Mouse (Mus musculus) right cerebral cortex, postnatal 4 days (tissue): ENCODE results near the gene Sptlc2.

Experiments used
- DNase-seq: peaks from one replicate; pipeline ENCODE4 v3.0.0-alpha.2; 2022

The Sptlc2 gene

GRCm38 (mm10) chr12:87393447-87394145, 5.4 kb upstream of the Sptlc2 start:
- DNase-seq, result no peak

GRCm38 (mm10) chr12:87391355-87391754, 3.2 kb upstream of the Sptlc2 start:
- DNase-seq, result no peak

- no peak for DNase-seq
Measured at GRCm38 (mm10) chr12:87389231-87389630, 1.1 kb upstream of the Sptlc2 start.

- DNase-seq, result peak; percentile 30
Measured at GRCm38 (mm10) chr12:87387171-87388121, 709 bp downstream of the Sptlc2 start.

- DNase-seq, result no peak
Measured at GRCm38 (mm10) chr12:87385051-87385450, 3.1 kb downstream of the Sptlc2 start.

GRCm38 (mm10) chr12:87381380-87381682, 6.8 kb downstream of the Sptlc2 start:
- no peak for DNase-seq

- DNase-seq, result no peak
Measured at GRCm38 (mm10) chr12:87380586-87381379, 7.4 kb downstream of the Sptlc2 start.

- DNase-seq, result no peak
Measured at GRCm38 (mm10) chr12:87379496-87379895, 8.7 kb downstream of the Sptlc2 start.

- no peak for DNase-seq
Measured at GRCm38 (mm10) chr12:87374159-87374558, 14.0 kb downstream of the Sptlc2 start.

- no peak for DNase-seq
Measured at GRCm38 (mm10) chr12:87369319-87369718, 18.8 kb downstream of the Sptlc2 start.

- no peak for DNase-seq
Measured at GRCm38 (mm10) chr12:87368092-87368491, 20.1 kb downstream of the Sptlc2 start.

- no peak for DNase-seq
Measured at GRCm38 (mm10) chr12:87365676-87366075, 22.5 kb downstream of the Sptlc2 start.

- no peak for DNase-seq
Measured at GRCm38 (mm10) chr12:87362111-87362510, 26.0 kb downstream of the Sptlc2 start.

GRCm38 (mm10) chr12:87348029-87348428, 40.1 kb downstream of the Sptlc2 start:
- DNase-seq, result no peak

GRCm38 (mm10) chr12:87347511-87347910, 40.6 kb downstream of the Sptlc2 start:
- no peak for DNase-seq

GRCm38 (mm10) chr12:87343084-87343605, 45.0 kb downstream of the Sptlc2 start:
- DNase-seq, result no peak

- DNase-seq, result no peak
Measured at GRCm38 (mm10) chr12:87338082-87338481, 50.1 kb downstream of the Sptlc2 start.

GRCm38 (mm10) chr12:87334886-87335285, 53.3 kb downstream of the Sptlc2 start:
- DNase-seq, result no peak

GRCm38 (mm10) chr12:87333794-87334193, 54.4 kb downstream of the Sptlc2 start:
- DNase-seq, result no peak

- DNase-seq, result no peak
Measured at GRCm38 (mm10) chr12:87332511-87332910, 55.6 kb downstream of the Sptlc2 start.

- no peak for DNase-seq
Measured at GRCm38 (mm10) chr12:87331908-87332307, 56.2 kb downstream of the Sptlc2 start.

GRCm38 (mm10) chr12:87331053-87331456, 57.1 kb downstream of the Sptlc2 start:
- no peak for DNase-seq

GRCm38 (mm10) chr12:87330213-87330612, 57.9 kb downstream of the Sptlc2 start:
- no peak for DNase-seq
